Mouse (Mus musculus): Measurements from ENCODE around the gene Lta. TPM values are rescaled to one million over a fixed set of nuclear protein-coding genes. Genes with fewer than 3 reads are reported as not detected.

Lta gene
- polyA plus RNA-seq, 1 experiment from 2014 or later = 0.85 TPM

DNA sequence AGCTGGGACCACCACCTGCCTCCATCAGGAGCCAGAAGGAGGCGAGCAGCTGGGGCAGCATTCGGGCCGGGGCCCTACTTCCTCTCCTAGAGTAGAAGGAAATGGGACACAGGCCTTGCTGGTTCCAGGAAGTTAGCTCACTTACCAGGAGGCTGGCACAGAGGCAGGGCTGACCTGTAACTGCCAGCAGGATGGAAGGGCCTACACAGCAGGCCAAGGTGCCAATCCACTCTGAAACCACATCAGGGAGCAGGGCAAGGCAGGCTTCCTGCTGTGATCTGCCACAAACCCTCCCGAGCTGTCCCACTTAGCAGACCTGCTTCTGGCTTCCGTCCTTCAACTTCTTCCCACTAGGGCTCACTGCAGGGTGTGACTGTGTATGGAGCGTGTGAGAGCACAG lies 17.1 kb upstream of the Lta start:
- Histone ChIP-seq H3K36me3 (ENCODE audit: control insufficient read depth, insufficient read depth, low read length) (peaks cover 28% of the 10 kb centered on the region), H3K4me1 (replicated peaks; ENCODE audit: control insufficient read depth, insufficient read depth, low read length) (peaks cover 16% of the 10 kb centered on the region), H3K27me3 (replicated peaks; ENCODE audit: control insufficient read depth, insufficient read depth, low read length) (no peaks in the 10 kb centered on the region), H3K27ac (ENCODE audit: low read depth) (no peak overlapping the region), H3K4me3 (ENCODE audit: low read depth, low read length) (no peak overlapping the region), H3K4me2 (ENCODE audit: low read length) (no peak overlapping the region), H3K9ac (ENCODE audit: low read length) (no peak overlapping the region), H3K9me3 (ENCODE audit: control insufficient read depth, low read length) (no peaks in the 10 kb centered on the region)
- WGBS = 65% methylated on average over 6 of the region's 6 CpGs
- ATAC-seq (replicated peaks; ENCODE audit: low FRiP score, low TSS enrichment, low read depth) = no peak
- DNase-seq (ENCODE audit: low spot score) = no peak

- no peak within 1 kb of the TSS for H3K4me2 ChIP-seq (ENCODE audit: low read length)
- peaks cover 26% of the 10 kb centered on the region for H3K36me3 ChIP-seq (ENCODE audit: control insufficient read depth, insufficient read depth, low read length)
- DNase-seq (ENCODE audit: low spot score) = no peak
- no peak for ATAC-seq (replicated peaks; ENCODE audit: low FRiP score, low TSS enrichment, low read depth)
- H3K4me1 ChIP-seq (replicated peaks; ENCODE audit: control insufficient read depth, insufficient read depth, low read length) = peaks cover 16% of the 10 kb centered on the region
- H3K9ac ChIP-seq (ENCODE audit: low read length) = peak within 1 kb of the TSS; percentile 13; the same call in 1 of the 2 replicates
- WGBS = 69% methylated on average over 28 of the region's 28 CpGs
- H3K4me3 ChIP-seq (ENCODE audit: low read depth, low read length) = no peak within 1 kb of the TSS
- no peaks in the 10 kb centered on the region for H3K27me3 ChIP-seq (replicated peaks; ENCODE audit: control insufficient read depth, insufficient read depth, low read length)
- no peaks in the 10 kb centered on the region for H3K9me3 ChIP-seq (ENCODE audit: control insufficient read depth, low read length)
- peak within 1 kb of the TSS; percentile 57 for H3K27ac ChIP-seq (ENCODE audit: low read depth)
These were observed 15.2 kb upstream of the Lta start, which contains the start of gene Gm16181 for GRCm38 (mm10) chr17:35220156-35220952. Gene Gm16181 (plus strand): TSS chr17:35220834.

- peaks cover 20% of the 10 kb centered on the region for H3K36me3 ChIP-seq (ENCODE audit: control insufficient read depth, insufficient read depth, low read length)
- no peaks in the 10 kb centered on the region for H3K9me3 ChIP-seq (ENCODE audit: control insufficient read depth, low read length)
- no peak for DNase-seq (ENCODE audit: low spot score)
- H3K27ac ChIP-seq (ENCODE audit: low read depth) = no peak overlapping the region
- no peak overlapping the region for H3K9ac ChIP-seq (ENCODE audit: low read length)
- ATAC-seq (replicated peaks; ENCODE audit: low FRiP score, low TSS enrichment, low read depth) = no peak
- 67% methylated on average over 6 of the region's 6 CpGs for WGBS
- H3K4me1 ChIP-seq (replicated peaks; ENCODE audit: control insufficient read depth, insufficient read depth, low read length) = peaks cover 16% of the 10 kb centered on the region
- no peak overlapping the region for H3K4me2 ChIP-seq (ENCODE audit: low read length)
- no peak overlapping the region for H3K4me3 ChIP-seq (ENCODE audit: low read depth, low read length)
- H3K27me3 ChIP-seq (replicated peaks; ENCODE audit: control insufficient read depth, insufficient read depth, low read length) = no peaks in the 10 kb centered on the region
These were observed 14.5 kb upstream of the Lta start for GRCm38 (mm10) chr17:35219601-35220041.

DNA sequence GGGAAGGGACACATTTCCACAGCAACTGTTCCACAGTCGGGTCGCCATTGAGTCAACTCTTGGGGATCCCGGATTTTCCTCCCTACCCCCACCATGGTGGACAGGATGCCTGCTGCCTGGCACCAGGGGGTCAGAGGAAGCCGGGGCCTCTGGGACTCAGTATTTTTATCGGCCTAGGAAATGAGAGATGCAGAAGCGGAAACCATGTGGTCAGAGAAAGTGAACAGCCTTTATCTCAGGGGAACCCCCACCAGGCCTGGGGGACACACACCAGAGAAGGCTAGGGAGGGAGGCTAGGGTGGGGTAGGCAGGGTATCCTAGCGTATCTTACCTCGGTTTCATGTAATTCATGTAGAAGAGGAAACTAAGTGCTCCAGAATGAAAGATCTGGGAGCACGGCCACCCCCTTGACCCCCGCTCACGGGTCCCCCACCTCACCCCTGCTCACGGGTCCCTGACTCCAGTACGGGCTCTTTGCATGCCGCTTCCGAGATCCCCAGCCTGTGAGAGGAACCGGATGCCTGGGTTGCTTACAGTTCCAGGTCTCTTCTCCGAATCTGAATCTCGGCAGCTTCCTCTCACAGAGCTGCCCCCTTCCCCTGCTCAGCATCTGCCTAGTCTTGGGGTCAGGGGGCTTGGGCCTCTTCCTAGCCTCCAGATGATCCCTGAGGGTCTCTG lies 13.5 kb upstream of the Lta start:
- Histone ChIP-seq H3K9me3 (ENCODE audit: control insufficient read depth, low read length) (no peaks in the 10 kb centered on the region), H3K27me3 (replicated peaks; ENCODE audit: control insufficient read depth, insufficient read depth, low read length) (no peaks in the 10 kb centered on the region), H3K36me3 (ENCODE audit: control insufficient read depth, insufficient read depth, low read length) (peaks cover 20% of the 10 kb centered on the region), H3K27ac (ENCODE audit: low read depth) (0 out of 2 replicates have a peak overlapping the region, but pooled peaks have one; percentile 2), H3K4me2 (ENCODE audit: low read length) (no peak overlapping the region), H3K4me1 (replicated peaks; ENCODE audit: control insufficient read depth, insufficient read depth, low read length) (peaks cover 16% of the 10 kb centered on the region), H3K4me3 (ENCODE audit: low read depth, low read length) (no peak overlapping the region), H3K9ac (ENCODE audit: low read length) (no peak overlapping the region)
- 75% methylated on average over 18 of the region's 18 CpGs for WGBS
- DNase-seq (ENCODE audit: low spot score) = no peak
- no peak for ATAC-seq (replicated peaks; ENCODE audit: low FRiP score, low TSS enrichment, low read depth)

DNA sequence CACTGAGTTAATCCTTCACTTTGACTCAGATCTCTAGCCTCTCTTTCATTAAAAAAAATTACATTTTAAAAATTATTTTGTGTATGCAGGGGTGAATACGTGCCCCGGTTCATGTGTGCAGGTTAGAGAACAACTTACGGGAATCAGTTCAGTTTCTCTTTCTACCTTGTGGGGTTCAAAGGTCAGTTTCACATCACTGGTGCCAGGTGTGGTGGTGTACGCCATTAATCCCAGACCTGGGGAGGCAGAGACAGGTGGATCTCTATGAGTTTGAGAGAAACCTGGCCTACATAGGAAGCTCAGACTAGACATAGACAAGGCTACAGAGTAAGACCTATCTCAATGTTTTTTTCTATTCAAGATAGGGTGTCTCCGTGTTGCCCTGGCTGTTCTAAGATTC lies 7.9 kb upstream of the Lta start:
- H3K27ac ChIP-seq (ENCODE audit: low read depth) = no peak overlapping the region
- ATAC-seq (replicated peaks; ENCODE audit: low FRiP score, low TSS enrichment, low read depth) = no peak
- 90% methylated on average over 5 of the region's 5 CpGs for WGBS
- H3K36me3 ChIP-seq (ENCODE audit: control insufficient read depth, insufficient read depth, low read length) = no peaks in the 10 kb centered on the region
- no peak overlapping the region for H3K4me2 ChIP-seq (ENCODE audit: low read length)
- H3K27me3 ChIP-seq (replicated peaks; ENCODE audit: control insufficient read depth, insufficient read depth, low read length) = no peaks in the 10 kb centered on the region
- DNase-seq (ENCODE audit: low spot score) = no peak
- no peaks in the 10 kb centered on the region for H3K9me3 ChIP-seq (ENCODE audit: control insufficient read depth, low read length)
- no peak overlapping the region for H3K9ac ChIP-seq (ENCODE audit: low read length)
- H3K4me1 ChIP-seq (replicated peaks; ENCODE audit: control insufficient read depth, insufficient read depth, low read length) = no peaks in the 10 kb centered on the region
- no peak overlapping the region for H3K4me3 ChIP-seq (ENCODE audit: low read depth, low read length)

- Histone ChIP-seq H3K36me3 (ENCODE audit: control insufficient read depth, insufficient read depth, low read length) (no peaks in the 10 kb centered on the region), H3K27ac (ENCODE audit: low read depth) (no peak overlapping the region), H3K9ac (ENCODE audit: low read length) (no peak overlapping the region), H3K4me2 (ENCODE audit: low read length) (no peak overlapping the region), H3K27me3 (replicated peaks; ENCODE audit: control insufficient read depth, insufficient read depth, low read length) (no peaks in the 10 kb centered on the region), H3K4me3 (ENCODE audit: low read depth, low read length) (no peak overlapping the region), H3K4me1 (replicated peaks; ENCODE audit: control insufficient read depth, insufficient read depth, low read length) (no peaks in the 10 kb centered on the region), H3K9me3 (ENCODE audit: control insufficient read depth, low read length) (no peaks in the 10 kb centered on the region)
- 70% methylated on average over 3 of the region's 3 CpGs for WGBS
- ATAC-seq (replicated peaks; ENCODE audit: low FRiP score, low TSS enrichment, low read depth) = no peak
- no peak for DNase-seq (ENCODE audit: low spot score)
These were observed 5.4 kb upstream of the Lta start for GRCm38 (mm10) chr17:35210593-35210992.

- H3K27me3 ChIP-seq (replicated peaks; ENCODE audit: control insufficient read depth, insufficient read depth, low read length) = no peaks in the 10 kb centered on the region
- no peaks in the 10 kb centered on the region for H3K4me1 ChIP-seq (replicated peaks; ENCODE audit: control insufficient read depth, insufficient read depth, low read length)
- no peak for DNase-seq (ENCODE audit: low spot score)
- H3K27ac ChIP-seq (ENCODE audit: low read depth) = no peak overlapping the region
- no peak overlapping the region for H3K4me2 ChIP-seq (ENCODE audit: low read length)
- 78% methylated on average over 12 of the region's 12 CpGs for WGBS
- H3K9ac ChIP-seq (ENCODE audit: low read length) = no peak overlapping the region
- ATAC-seq (replicated peaks; ENCODE audit: low FRiP score, low TSS enrichment, low read depth) = no peak
- no peaks in the 10 kb centered on the region for H3K9me3 ChIP-seq (ENCODE audit: control insufficient read depth, low read length)
- H3K36me3 ChIP-seq (ENCODE audit: control insufficient read depth, insufficient read depth, low read length) = no peaks in the 10 kb centered on the region
- H3K4me3 ChIP-seq (ENCODE audit: low read depth, low read length) = no peak overlapping the region
These were observed 4.8 kb upstream of the Lta start for GRCm38 (mm10) chr17:35209785-35210535.

- Histone ChIP-seq H3K36me3 (ENCODE audit: control insufficient read depth, insufficient read depth, low read length) (no peaks in the 10 kb centered on the region), H3K9ac (ENCODE audit: low read length) (no peak overlapping the region), H3K4me3 (ENCODE audit: low read depth, low read length) (no peak overlapping the region), H3K4me1 (replicated peaks; ENCODE audit: control insufficient read depth, insufficient read depth, low read length) (no peaks in the 10 kb centered on the region), H3K27me3 (replicated peaks; ENCODE audit: control insufficient read depth, insufficient read depth, low read length) (peaks cover 19% of the 10 kb centered on the region; the same call in 1 of the 2 replicates), H3K9me3 (ENCODE audit: control insufficient read depth, low read length) (no peaks in the 10 kb centered on the region), H3K27ac (ENCODE audit: low read depth) (no peak overlapping the region), H3K4me2 (ENCODE audit: low read length) (no peak overlapping the region)
- 44% methylated on average over 10 of the region's 10 CpGs for WGBS
- DNase-seq (ENCODE audit: low spot score) (no peak), ATAC-seq (replicated peaks; ENCODE audit: low FRiP score, low TSS enrichment, low read depth) (no peak)
These were observed 224 bp upstream of the Lta start for GRCm38 (mm10) chr17:35205380-35205769.
